Mouse (Mus musculus) forebrain, embryonic 10.5 days (tissue): ENCODE measurements around the gene Paqr8. TPM values are rescaled to one million over a fixed set of nuclear protein-coding genes. Genes with fewer than 3 reads are reported as not detected.
A peak's percentile ranks its signal among the peaks of the same experiment; 100 is the strongest.

Experiments
- DNase-seq: peaks from one replicate; pipeline ENCODE4 v3.0.0-alpha.2; 2017; ENCODE audit warnings: low spot score; ENCODE audit errors: extremely low spot score
- H3K27ac ChIP-seq: fragments of 300-500 bp; sonication (generic); 2 replicates; pipeline ENCODE4 v1.5.1; 2016; ENCODE audit warnings: mild to moderate bottlenecking
- H3K27me3 ChIP-seq: fragments of 300-500 bp; sonication (generic); 2 replicates; pipeline ENCODE4 v1.6.1; 2016; ENCODE audit warnings: mild to moderate bottlenecking; ENCODE audit not compliant: poor library complexity, severe bottlenecking
- H3K36me3 ChIP-seq: fragments of 300-500 bp; sonication (generic); replicated peaks from 2 replicates; pipeline ENCODE4 v1.6.1; 2016; ENCODE audit warnings: mild to moderate bottlenecking, moderate library complexity
- H3K4me1 ChIP-seq: fragments of 300-500 bp; sonication (generic); 2 replicates; pipeline ENCODE4 v1.6.1; 2016
- H3K4me3 ChIP-seq: fragments of 300-500 bp; sonication (generic); 2 replicates; pipeline ENCODE4 v1.5.1; 2016; ENCODE audit warnings: mild to moderate bottlenecking, moderate library complexity
- H3K9me3 ChIP-seq: fragments of 300-500 bp; sonication (generic); 2 replicates; pipeline ENCODE4 v1.6.1; 2016; ENCODE audit warnings: mild to moderate bottlenecking, moderate library complexity
- WGBS: fragments of 180-500 bp; shearing (Covaris S2); methylation state at CpG from one replicate; pipeline ENCODE4 v1.1.7; 2016; 5-methylcytosine and 5-hydroxymethylcytosine counted together
- polyA plus RNA-seq: library from polyadenylated mRNA; unstranded; fragments of >200 nt; fragmentation: Nextera tagmentation; extraction: Ambion mirVana; gene quantifications from 2 replicates; pipeline ENCODE4 v1.2.1, GENCODE M21; 2016

Gene Paqr8
- polyA plus RNA-seq, 1 experiment from 2014 or later = 5.5 TPM

DNA sequence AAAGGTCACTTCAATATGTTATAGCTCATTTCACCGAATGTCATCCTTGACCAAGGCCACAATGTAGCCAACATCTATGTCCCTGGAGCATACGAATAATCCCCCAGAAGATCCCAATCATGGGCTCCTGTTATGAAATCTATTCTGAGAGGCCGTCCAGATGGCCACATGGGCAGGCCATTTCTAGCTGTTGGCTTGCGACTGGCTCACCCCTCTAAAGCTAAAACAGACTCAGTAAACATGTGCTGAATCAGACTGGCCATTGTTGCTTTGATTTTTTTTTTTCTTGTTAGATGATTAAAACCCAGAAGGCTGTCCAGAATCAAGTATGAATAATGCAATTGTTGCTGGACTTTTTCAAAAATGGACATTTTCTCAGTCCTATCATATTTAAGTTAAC is 7.3 kb upstream of the Paqr8 start:
- no peak overlapping the region for H3K27ac ChIP-seq
- WGBS = 91% methylated on average over 4 of the region's 4 CpGs
- no peaks in the 10 kb centered on the region for H3K27me3 ChIP-seq
- no peaks in the 10 kb centered on the region for H3K4me1 ChIP-seq
- no peak for DNase-seq
- H3K4me3 ChIP-seq = no peak overlapping the region
- no peaks in the 10 kb centered on the region for H3K9me3 ChIP-seq
- no peaks in the 10 kb centered on the region for H3K36me3 ChIP-seq

DNA sequence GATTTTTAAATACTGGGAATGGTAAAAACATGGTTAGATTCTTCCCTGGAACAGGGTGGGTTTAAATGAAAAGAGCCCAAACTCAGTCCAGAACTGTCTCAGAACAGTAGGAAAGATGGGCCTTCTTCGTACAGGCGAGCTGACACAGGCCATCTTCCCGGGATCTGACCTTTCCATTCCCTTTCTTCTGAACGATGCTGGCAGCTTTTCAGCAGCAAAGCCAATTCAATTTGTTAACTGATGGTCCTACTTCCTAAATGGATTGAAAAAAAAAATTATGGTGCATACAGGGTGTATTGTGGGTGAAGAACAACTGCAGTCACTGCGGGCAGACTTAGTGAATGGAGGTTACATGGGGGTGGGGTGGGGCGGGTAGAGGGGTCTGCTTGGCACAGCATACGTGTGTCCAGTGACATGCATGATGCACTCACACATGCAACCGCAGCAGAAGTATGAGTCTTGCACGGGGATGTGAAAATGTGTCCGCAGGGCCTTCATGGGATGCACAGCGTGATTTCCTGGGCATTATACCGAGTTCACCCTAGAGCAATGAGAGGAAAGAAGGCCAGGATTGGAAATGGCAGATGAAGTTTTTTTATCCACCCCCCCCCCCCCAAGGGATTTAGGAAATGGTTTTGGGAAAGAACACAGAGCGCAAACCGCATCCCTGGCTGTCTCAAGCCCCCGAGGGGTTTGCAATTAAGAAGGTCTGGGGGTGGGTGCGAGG is 566 bp upstream of the Paqr8 start:
- H3K9me3 ChIP-seq = no peaks in the 10 kb centered on the region
- peak overlapping the region; percentile 89 for H3K27ac ChIP-seq
- WGBS = 22% methylated on average over 16 of the region's 16 CpGs
- peak overlapping the region; percentile 78 for H3K4me3 ChIP-seq
- peaks cover 27% of the 10 kb centered on the region for H3K4me1 ChIP-seq
- peak; percentile 20 for DNase-seq
- H3K27me3 ChIP-seq = peaks cover 14% of the 10 kb centered on the region
- H3K36me3 ChIP-seq = no peaks in the 10 kb centered on the region

DNA sequence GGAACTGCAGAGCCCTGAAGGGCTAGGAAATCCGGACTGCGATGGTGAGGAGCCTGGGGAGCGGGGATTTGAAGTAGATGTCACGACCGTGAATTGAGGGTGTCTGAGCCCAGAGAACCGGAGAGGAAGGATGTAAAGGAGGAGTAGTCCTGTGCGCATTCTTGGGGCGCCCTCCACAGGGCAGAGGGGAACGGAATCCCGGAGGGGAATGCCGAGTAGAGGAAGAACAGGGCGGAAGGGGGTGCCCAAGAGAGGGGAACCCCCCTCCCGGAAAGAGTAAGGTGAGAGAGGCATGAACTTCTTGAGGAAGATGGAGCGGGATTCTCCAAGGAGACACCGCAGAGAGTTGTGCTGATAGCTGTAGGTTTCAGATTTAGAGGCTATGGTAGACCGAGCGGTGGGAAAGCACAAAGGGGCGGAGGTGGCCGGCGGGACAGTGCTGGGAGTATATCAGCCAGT is 564 bp downstream of the Paqr8 start:
- H3K27me3 ChIP-seq = peaks cover 14% of the 10 kb centered on the region
- WGBS = under 1% methylated on average over 20 of the region's 20 CpGs
- no peaks in the 10 kb centered on the region for H3K9me3 ChIP-seq
- H3K4me3 ChIP-seq = peak overlapping the region; percentile 78
- H3K27ac ChIP-seq = peak overlapping the region; percentile 89
- DNase-seq = peak; percentile 70
- H3K4me1 ChIP-seq = peaks cover 27% of the 10 kb centered on the region
- no peaks in the 10 kb centered on the region for H3K36me3 ChIP-seq

GRCm38 (mm10) chr1:20893059-20893458 is 2.7 kb downstream of the Paqr8 start:
- WGBS = 91% methylated on average over 5 of the region's 5 CpGs
- no peak for DNase-seq
- no peak overlapping the region for H3K27ac ChIP-seq
- no peaks in the 10 kb centered on the region for H3K9me3 ChIP-seq
- peaks cover 27% of the 10 kb centered on the region for H3K4me1 ChIP-seq
- no peaks in the 10 kb centered on the region for H3K36me3 ChIP-seq
- peaks cover 14% of the 10 kb centered on the region for H3K27me3 ChIP-seq
- H3K4me3 ChIP-seq = no peak overlapping the region

DNA sequence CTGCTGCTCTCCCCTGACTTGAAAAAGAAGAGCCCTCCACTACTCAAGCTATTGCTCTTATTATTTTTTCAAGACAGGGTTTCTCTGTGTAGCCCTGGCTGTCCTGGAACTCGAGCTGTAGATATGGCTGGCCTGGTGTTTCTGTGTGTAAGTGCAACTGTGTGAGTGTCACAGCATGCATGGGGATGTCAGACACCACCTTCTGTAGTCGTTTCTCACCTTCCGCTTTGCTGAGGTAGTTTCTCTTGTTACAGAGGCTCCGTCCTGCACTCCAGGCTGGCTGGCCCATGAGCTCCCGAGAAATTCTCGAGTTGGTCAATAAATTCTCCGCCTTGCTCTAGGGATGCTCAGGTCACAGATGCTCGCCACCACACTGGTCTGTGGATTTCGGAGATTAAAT is 8.0 kb downstream of the Paqr8 start:
- no peak for DNase-seq
- no peaks in the 10 kb centered on the region for H3K36me3 ChIP-seq
- 0 out of 2 replicates have a peak, but pooled peaks cover 8% of the 10 kb centered on the region for H3K4me1 ChIP-seq
- H3K4me3 ChIP-seq = no peak overlapping the region
- no peaks in the 10 kb centered on the region for H3K9me3 ChIP-seq
- 81% methylated on average over 9 of the region's 9 CpGs for WGBS
- no peaks in the 10 kb centered on the region for H3K27me3 ChIP-seq
- H3K27ac ChIP-seq = no peak overlapping the region

GRCm38 (mm10) chr1:20900336-20900735 is 9.9 kb downstream of the Paqr8 start:
- Histone ChIP-seq H3K4me1 (peaks cover 5% of the 10 kb centered on the region; the same call in 1 of the 2 replicates), H3K9me3 (no peaks in the 10 kb centered on the region), H3K4me3 (no peak overlapping the region), H3K36me3 (no peaks in the 10 kb centered on the region), H3K27ac (no peak overlapping the region), H3K27me3 (no peaks in the 10 kb centered on the region)
- WGBS = 67% methylated on average over 4 of the region's 4 CpGs
- no peak for DNase-seq

GRCm38 (mm10) chr1:20905501-20906127 is 15.2 kb downstream of the Paqr8 start:
- no peaks in the 10 kb centered on the region for H3K9me3 ChIP-seq
- H3K27me3 ChIP-seq = no peaks in the 10 kb centered on the region
- no peak overlapping the region for H3K4me3 ChIP-seq
- H3K4me1 ChIP-seq = peaks cover 42% of the 10 kb centered on the region
- no peak for DNase-seq
- 73% methylated on average over 8 of the region's 8 CpGs for WGBS
- H3K36me3 ChIP-seq = no peaks in the 10 kb centered on the region
- H3K27ac ChIP-seq = peak overlapping the region; percentile 58; the same call in 1 of the 2 replicates

- Histone ChIP-seq H3K27me3 (no peaks in the 10 kb centered on the region), H3K36me3 (no peaks in the 10 kb centered on the region), H3K9me3 (no peaks in the 10 kb centered on the region), H3K4me1 (peaks cover 42% of the 10 kb centered on the region), H3K27ac (0 out of 2 replicates have a peak overlapping the region, but pooled peaks have one; percentile 58), H3K4me3 (no peak overlapping the region)
- no peak for DNase-seq
- WGBS = 89% methylated on average over 9 of the region's 9 CpGs
Measured at GRCm38 (mm10) chr1:20906128-20906515, 15.7 kb downstream of the Paqr8 start.

DNA sequence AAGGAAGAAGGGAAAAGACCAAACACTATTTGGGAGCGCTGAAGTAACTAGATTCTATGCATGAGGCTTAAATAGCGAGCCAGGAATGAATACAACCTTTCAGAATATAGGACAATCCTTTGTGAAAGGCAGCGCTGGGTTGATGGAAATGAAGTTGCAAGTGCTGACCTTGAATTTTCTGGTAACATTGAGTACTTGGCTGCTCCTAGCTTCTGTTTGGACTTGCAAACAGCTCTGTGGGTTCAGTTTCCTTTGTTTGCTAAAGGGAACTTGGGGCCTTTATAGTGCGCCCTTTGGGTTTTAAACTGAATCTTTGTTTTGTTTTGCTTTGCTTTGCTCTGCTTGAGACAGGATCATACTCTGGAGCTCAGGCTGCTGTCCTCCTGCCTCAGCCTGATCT is 18.1 kb downstream of the Paqr8 start:
- Histone ChIP-seq H3K4me3 (no peak overlapping the region), H3K27me3 (no peaks in the 10 kb centered on the region), H3K36me3 (no peaks in the 10 kb centered on the region), H3K27ac (0 out of 2 replicates have a peak overlapping the region, but pooled peaks have one; percentile 25), H3K9me3 (no peaks in the 10 kb centered on the region), H3K4me1 (peaks cover 51% of the 10 kb centered on the region)
- DNase-seq = no peak
- 24% methylated on average over 4 of the region's 4 CpGs for WGBS

- Histone ChIP-seq H3K27ac (peak overlapping the region; percentile 20; the same call in 1 of the 2 replicates), H3K36me3 (no peaks in the 10 kb centered on the region)
- DNase-seq = no peak
Measured at GRCm38 (mm10) chr1:20912115-20912514, 21.7 kb downstream of the Paqr8 start.

DNA sequence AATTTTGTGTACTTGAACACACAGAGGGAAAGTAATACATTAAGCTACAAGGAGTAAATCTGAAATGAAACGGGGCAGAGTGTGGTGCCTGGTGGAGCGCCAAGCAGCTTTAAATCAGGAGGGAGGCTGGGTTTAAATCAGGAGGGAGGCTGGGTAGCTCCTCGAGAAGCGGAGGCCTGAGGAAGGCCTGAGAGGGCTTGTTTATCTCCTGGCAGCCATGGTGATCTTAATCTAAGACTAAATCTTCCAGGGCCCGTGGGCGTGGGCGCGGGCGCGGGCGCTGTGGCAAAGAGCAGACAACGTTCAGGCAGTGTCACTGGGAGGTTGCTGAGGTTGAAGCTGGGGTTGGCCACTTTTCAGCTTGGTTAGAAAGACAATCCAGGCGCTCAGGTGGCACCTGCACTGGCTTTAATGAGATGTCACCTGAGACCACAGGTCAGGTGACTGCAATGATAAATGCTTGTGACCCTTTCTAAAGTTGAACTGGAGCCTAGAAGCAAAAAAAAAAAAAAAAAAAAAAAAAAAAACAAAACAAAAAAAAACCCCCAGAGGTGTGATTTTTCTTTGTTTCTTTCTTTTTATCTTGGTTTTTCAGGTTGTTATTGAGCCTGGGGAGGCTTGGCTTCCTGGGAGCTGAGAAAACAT is 22.2 kb downstream of the Paqr8 start:
- peaks cover 28% of the 10 kb centered on the region for H3K4me1 ChIP-seq
- H3K4me3 ChIP-seq = no peak overlapping the region
- H3K27me3 ChIP-seq = no peaks in the 10 kb centered on the region
- H3K9me3 ChIP-seq = no peaks in the 10 kb centered on the region
- H3K27ac ChIP-seq = peak overlapping the region; percentile 20; the same call in 1 of the 2 replicates
- DNase-seq = no peak
- no peaks in the 10 kb centered on the region for H3K36me3 ChIP-seq
- 57% methylated on average over 13 of the region's 13 CpGs for WGBS

More at GRCm38 (mm10) chr1:20912115-20912514, 21.7 kb downstream of the Paqr8 start:
- Histone ChIP-seq H3K9me3 (no peaks in the 10 kb centered on the region), H3K27me3 (no peaks in the 10 kb centered on the region), H3K4me1 (peaks cover 33% of the 10 kb centered on the region), H3K4me3 (no peak overlapping the region)
- WGBS = 22% methylated on average over 2 of the region's 2 CpGs

- Histone ChIP-seq H3K27ac (no peak overlapping the region), H3K4me3 (no peak overlapping the region), H3K36me3 (no peaks in the 10 kb centered on the region), H3K9me3 (no peaks in the 10 kb centered on the region), H3K27me3 (no peaks in the 10 kb centered on the region), H3K4me1 (peaks cover 16% of the 10 kb centered on the region)
- DNase-seq = no peak
- WGBS = 97% methylated on average over 3 of the region's 3 CpGs
Measured at GRCm38 (mm10) chr1:20914769-20915168, 24.4 kb downstream of the Paqr8 start.

GRCm38 (mm10) chr1:20915608-20916007 is 25.2 kb downstream of the Paqr8 start:
- Histone ChIP-seq H3K27me3 (no peaks in the 10 kb centered on the region), H3K4me3 (no peak overlapping the region), H3K27ac (no peak overlapping the region), H3K9me3 (no peaks in the 10 kb centered on the region), H3K36me3 (no peaks in the 10 kb centered on the region), H3K4me1 (peaks cover 14% of the 10 kb centered on the region)
- 86% methylated on average over 5 of the region's 5 CpGs for WGBS
- DNase-seq = no peak
